Mouse (Mus musculus) spleen, adult 2 months (tissue): ENCODE results near the gene Ubald2.

ENCODE experiments used
- CTCF ChIP-seq: fragments of 200-500 bp; IDR thresholded peaks from 2 replicates; pipeline ENCODE4 v1.5.1; 2011; ENCODE audit warnings: mild to moderate bottlenecking, inconsistent platforms; ENCODE audit not compliant: insufficient read depth, insufficient read length, insufficient replicate concordance; ENCODE audit errors: extremely low read depth
- POLR2A ChIP-seq: fragments of 200-500 bp; IDR thresholded peaks from 2 replicates; pipeline ENCODE4 v1.6.1; 2011; ENCODE audit warnings: low read depth, low read length, inconsistent platforms

GRCm38 (mm10) chr11:116422562-116422961 lies 11.3 kb upstream of the Ubald2 start:
- TF ChIP-seq CTCF (no peak), POLR2A (no peak)
